ENCODE assay signal across 8 mouse cellular contexts in genomic region chr4:141623666-141624065, GRCm38 (mm10). TPM values are rescaled to one million over a fixed set of nuclear protein-coding genes. Genes with fewer than 3 reads are reported as not detected.
DNase-seq lines count a peak whose midpoint lies in the region; ATAC-seq and TF ChIP-seq lines count a peak whose summit lies in the region.
"Had no signal": no experiment of that assay in that cellular context is flagged by ENCODE, and none has a peak within 500 bp of the region (broad histone marks: within the 10 kb centered on the region; RNA-seq: fewer than 3 reads in every experiment).

Gene Slc25a34 (minus strand): TSS chr4:141623821.

- H3K27me3 ChIP-seq in thymus, adult 2 months (ENCODE audit: control insufficient read depth, insufficient read depth, low read length) = no peaks in the 10 kb centered on the region
- H3K27me3 ChIP-seq in lung, embryonic 16.5 days (ENCODE audit: control insufficient read depth, insufficient read depth, low read depth, low read length) = no peaks in the 10 kb centered on the region

- H3K4me2 ChIP-seq in lung, embryonic 16.5 days (ENCODE audit: low read depth, low read length) = no peak within 1 kb of the TSS

- 100% methylated on average over 1 of the region's 1 CpGs for WGBS in thymus, adult 2 months
- 50% methylated on average over 1 of the region's 1 CpGs for WGBS in lung, embryonic 16.5 days

- H3K4me3 ChIP-seq in thymus, adult 2 months (ENCODE audit: control insufficient read depth, insufficient read depth, low read length) = no peak within 1 kb of the TSS
- H3K4me3 ChIP-seq in lung, embryonic 16.5 days (ENCODE audit: low read length) = no peak within 1 kb of the TSS

- no peaks in the 10 kb centered on the region for H3K9me3 ChIP-seq in lung, embryonic 16.5 days (ENCODE audit: control insufficient read depth, low read length)

- H3K9ac ChIP-seq in lung, embryonic 16.5 days (ENCODE audit: low read length) = no peak within 1 kb of the TSS

- DNase-seq in thymus, adult 2 months = no peak
- DNase-seq in thymus, postnatal 0 days (ENCODE audit: low spot score) = no peak
- DNase-seq in gastrocnemius, postnatal 25 days = peak; percentile 88
- peak; percentile 95 for DNase-seq in kidney, adult 11 months
- no peak for DNase-seq in left cerebral cortex, postnatal 36 days (ENCODE audit: low spot score in 2 of 2)
- DNase-seq in cerebellum, adult 8-10 months = no peak

- no peak within 1 kb of the TSS for H3K27ac ChIP-seq in thymus, adult 2 months (ENCODE audit: control insufficient read depth, insufficient read depth, low read length)
- no peak within 1 kb of the TSS for H3K27ac ChIP-seq in lung, embryonic 16.5 days (ENCODE audit: low read length)

- H3K4me1 ChIP-seq in thymus, adult 2 months (replicated peaks; ENCODE audit: control insufficient read depth, insufficient read depth, low read length) = peaks cover 5% of the 10 kb centered on the region; the same call in 1 of the 2 replicates
- peaks cover 6% of the 10 kb centered on the region; the same call in 1 of the 2 replicates for H3K4me1 ChIP-seq in lung, embryonic 16.5 days (replicated peaks; ENCODE audit: control insufficient read depth, insufficient read depth, low read length)

- no peak for TF ChIP-seq POLR2A in thymus, adult 2 months (IDR thresholded peaks at IDR 0.05; ENCODE audit: control insufficient read depth, extremely low read depth, insufficient read depth, low read length, poor library complexity)

- intact Hi-C loops in left cerebral cortex, postnatal 36 days (cut with DNase I) = no loop called here

- no peaks in the 10 kb centered on the region for H3K36me3 ChIP-seq in thymus, adult 2 months (ENCODE audit: control insufficient read depth, insufficient read depth, low read length)
- H3K36me3 ChIP-seq in lung, embryonic 16.5 days (ENCODE audit: control insufficient read depth, insufficient read depth, low read length) = peaks cover 12% of the 10 kb centered on the region

- ATAC-seq in lung, embryonic 16.5 days (ENCODE audit: low read depth) = peak; percentile 59

- TF ChIP-seq CTCF in thymus, adult 2 months (IDR thresholded peaks at IDR 0.05; ENCODE audit: borderline replicate concordance, control insufficient read depth, extremely low read depth, insufficient read depth, low read length, poor library complexity) = no peak

RNA-seq across cellular contexts. Expression of gene Slc25a34, which starts in this region (rescaled TPM):
- 2.6 and 12.3 TPM in 2 replicates for polyA plus RNA-seq in thymus, adult 2 months (2012; rRNA removed)
- 0.08 TPM in 1 of 2 replicates, not detected in the other for polyA plus RNA-seq in thymus, postnatal 0 days (2015; fragmentation: Nextera tagmentation; extraction: Ambion mirVana)
- total RNA-seq in gastrocnemius, postnatal 25 days (2021) = 10 to 100 TPM; 14.7 to 14.8 TPM
- 0.18 and 0.20 TPM in 2 replicates for polyA plus RNA-seq in lung, embryonic 16.5 days (2015; fragmentation: Nextera tagmentation; extraction: Ambion mirVana)
- 1 to 10 TPM; 3.0 to 4.3 TPM for total RNA-seq in left cerebral cortex, postnatal 36 days (2021)
- polyA plus RNA-seq: stomach, embryonic 14.5 days had no signal

Comparison
In these comparisons a context has a peak if more than half of its experiments do, and no peak if none do; other contexts are left out.
1. Peak in ATAC-seq in lung, embryonic 16.5 days; RNA of the gene not detected or under 1 TPM.
2. DNase-seq: peak in gastrocnemius, postnatal 25 days (single experiment) and kidney, adult 11 months (single experiment); none in thymus, adult 2 months (single experiment), thymus, postnatal 0 days (single experiment), left cerebral cortex, postnatal 36 days (0 of 2) and cerebellum, adult 8-10 months (single experiment).